Mouse (Mus musculus): ENCODE data around the gene Insyn1. TPM values are rescaled to one million over a fixed set of nuclear protein-coding genes. Genes with fewer than 3 reads are reported as not detected.

The Insyn1 gene
- total and polyA plus RNA-seq, 3 experiments: 13.4 to 26.1 (median 23.6) TPM

DNA sequence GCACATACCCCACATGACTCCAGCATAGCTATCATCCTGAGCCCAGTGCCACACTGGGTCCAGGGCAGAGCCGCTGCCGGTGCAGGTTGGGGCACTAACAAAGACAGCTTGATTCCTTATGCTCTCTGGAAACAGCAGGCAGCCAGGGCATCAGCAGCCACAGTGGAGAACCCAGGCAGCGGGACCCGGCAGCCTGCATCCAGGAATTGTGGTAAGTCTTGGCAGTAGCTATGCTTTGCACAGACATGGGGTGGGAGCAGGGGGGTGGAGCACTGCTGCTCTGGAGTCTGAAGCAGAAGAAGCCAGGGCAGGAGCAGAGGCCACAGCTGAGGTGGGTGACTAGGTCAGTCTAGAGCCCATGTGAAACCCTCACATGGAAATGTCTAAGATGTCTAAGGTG is 43.8 kb downstream of the Insyn1 start:
- no peaks in the 10 kb centered on the region for H3K36me3 ChIP-seq (ENCODE audit: control insufficient read depth, insufficient read depth, low read length)
- H3K9ac ChIP-seq (ENCODE audit: low read depth, low read length): no peak overlapping the region
- no peaks in the 10 kb centered on the region for H3K79me2 ChIP-seq (replicated peaks; ENCODE audit: control insufficient read depth, insufficient read depth, low read length)
- no peak for TF ChIP-seq EP300 (IDR thresholded peaks at IDR 0.05; ENCODE audit: insufficient read depth, low read depth, low read length)
- TF ChIP-seq POLR2A (IDR thresholded peaks at IDR 0.05; ENCODE audit: insufficient read depth, low read depth, low read length): no peak
- TF ChIP-seq CTCF (IDR thresholded peaks at IDR 0.05): no peak
- intact Hi-C loops (cut with DNase I): loop anchor here (5.0 kb wide), 1 partner anchor 995 kb away; no protein-coding TSS in a partner anchor
- WGBS: 70% methylated on average over 4 of the region's 4 CpGs
- no peaks in the 10 kb centered on the region for H3K27me3 ChIP-seq (ENCODE audit: control insufficient read depth, insufficient read depth, low read length)
- no peak for DNase-seq
- no peak overlapping the region for H3K27ac ChIP-seq
- H3K4me3 ChIP-seq: no peak overlapping the region
- H3K4me1 ChIP-seq (ENCODE audit: control insufficient read depth, insufficient read depth, low read length): no peaks in the 10 kb centered on the region

DNA sequence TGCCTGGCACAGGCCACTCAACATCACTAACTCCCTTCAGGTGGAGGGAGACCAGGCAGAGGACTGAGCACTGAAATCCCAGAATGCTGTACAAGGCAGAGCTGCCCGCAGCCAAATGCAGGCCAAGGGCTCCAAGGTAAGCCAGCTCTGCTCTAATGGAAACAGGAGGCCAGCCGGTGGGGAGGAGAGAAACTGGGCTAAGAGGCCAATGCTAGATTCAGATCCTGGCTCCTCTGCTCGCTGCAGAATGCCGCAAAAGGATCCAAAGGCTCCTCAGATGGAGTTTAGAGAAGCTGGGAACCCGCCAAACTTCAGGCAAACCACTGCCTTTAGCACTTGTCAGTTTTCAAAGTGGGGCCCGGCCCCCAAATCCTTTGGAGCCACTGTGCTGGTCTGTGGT is 44.9 kb downstream of the Insyn1 start:
- no peak for DNase-seq
- Histone ChIP-seq H3K36me3 (ENCODE audit: control insufficient read depth, insufficient read depth, low read length) (no peaks in the 10 kb centered on the region), H3K4me3 (no peak overlapping the region), H3K79me2 (replicated peaks; ENCODE audit: control insufficient read depth, insufficient read depth, low read length) (no peaks in the 10 kb centered on the region), H3K27me3 (ENCODE audit: control insufficient read depth, insufficient read depth, low read length) (no peaks in the 10 kb centered on the region), H3K27ac (no peak overlapping the region), H3K4me1 (ENCODE audit: control insufficient read depth, insufficient read depth, low read length) (no peaks in the 10 kb centered on the region), H3K9ac (ENCODE audit: low read depth, low read length) (no peak overlapping the region)
- TF ChIP-seq POLR2A (IDR thresholded peaks at IDR 0.05; ENCODE audit: insufficient read depth, low read depth, low read length): no peak
- no peak for TF ChIP-seq CTCF (IDR thresholded peaks at IDR 0.05)
- intact Hi-C loops (cut with DNase I): loop anchor here (5.0 kb wide), 1 partner anchor 994 kb away; no protein-coding TSS in a partner anchor
- WGBS: 87% methylated on average over 6 of the region's 6 CpGs

DNA sequence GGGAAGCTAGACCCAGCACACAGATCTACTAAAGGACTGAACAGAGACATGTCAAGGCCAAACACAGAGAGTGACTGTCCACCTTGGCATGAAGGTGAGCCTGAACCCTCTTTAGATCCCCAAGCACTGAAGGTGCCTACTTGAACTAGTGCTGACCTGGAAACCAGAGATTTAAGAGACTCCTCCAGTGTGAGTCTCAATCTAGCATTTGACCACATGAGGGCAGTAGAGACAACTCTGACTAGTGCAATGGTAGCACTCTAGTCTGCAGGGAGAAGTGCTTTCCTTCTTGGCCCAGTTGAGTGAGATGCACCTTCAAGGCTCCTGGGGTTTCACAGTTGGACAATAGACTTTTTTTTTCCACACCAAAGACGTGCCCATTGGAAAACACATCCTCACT is 46.4 kb downstream of the Insyn1 start:
- Histone ChIP-seq H3K9ac (ENCODE audit: low read depth, low read length) (no peak overlapping the region), H3K79me2 (replicated peaks; ENCODE audit: control insufficient read depth, insufficient read depth, low read length) (no peaks in the 10 kb centered on the region), H3K36me3 (ENCODE audit: control insufficient read depth, insufficient read depth, low read length) (no peaks in the 10 kb centered on the region), H3K4me3 (no peak overlapping the region), H3K27ac (no peak overlapping the region), H3K4me1 (ENCODE audit: control insufficient read depth, insufficient read depth, low read length) (no peaks in the 10 kb centered on the region), H3K27me3 (ENCODE audit: control insufficient read depth, insufficient read depth, low read length) (no peaks in the 10 kb centered on the region)
- DNase-seq: peak in 1 of 2 experiments; percentile 24
- intact Hi-C loops (cut with DNase I): loop anchor here (2.0 to 5.0 kb wide), 2 partner anchors 204 to 993 kb away; no protein-coding TSS in a partner anchor
- no peak for TF ChIP-seq EP300 (IDR thresholded peaks at IDR 0.05; ENCODE audit: insufficient read depth, low read depth, low read length)
- TF ChIP-seq CTCF (IDR thresholded peaks at IDR 0.05): peak; percentile 87
- WGBS: 36% methylated on average over 1 of the region's 1 CpGs

DNA sequence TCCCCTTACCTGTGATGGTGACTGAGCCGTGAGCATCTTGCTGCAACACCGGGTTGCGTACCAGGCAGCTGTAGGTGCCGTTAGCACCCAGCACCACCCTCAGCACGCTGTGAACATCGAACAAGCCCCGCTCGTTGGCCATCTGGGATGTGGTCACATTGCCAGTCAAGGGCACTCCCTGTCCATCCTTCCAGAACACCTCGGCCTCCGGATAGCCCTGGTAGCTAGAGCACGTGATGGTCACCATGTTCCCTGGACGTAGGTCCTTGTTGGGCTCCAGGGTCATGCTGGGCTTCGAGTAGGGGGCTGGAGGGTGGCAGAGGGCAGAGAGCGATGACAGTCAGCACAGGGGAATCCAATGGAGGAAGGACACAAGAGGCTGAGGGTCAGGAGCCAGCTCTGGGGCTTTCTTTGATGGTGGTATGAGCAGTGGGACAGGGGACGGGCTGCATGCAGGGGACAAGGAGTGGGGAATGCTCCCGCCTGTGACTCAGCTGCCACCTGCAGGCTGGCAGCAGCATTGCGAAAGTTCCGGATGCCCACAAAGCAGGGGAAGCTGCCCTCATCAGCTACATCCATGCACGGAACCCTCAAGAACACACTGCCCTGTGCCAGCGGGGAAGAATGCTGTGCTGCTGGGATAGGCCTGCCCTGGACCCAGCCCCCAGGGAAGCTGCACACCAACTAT is 47.2 kb downstream of the Insyn1 start:
- no peaks in the 10 kb centered on the region for H3K79me2 ChIP-seq (replicated peaks; ENCODE audit: control insufficient read depth, insufficient read depth, low read length)
- H3K4me3 ChIP-seq: no peak overlapping the region
- no peak overlapping the region for H3K9ac ChIP-seq (ENCODE audit: low read depth, low read length)
- WGBS: 83% methylated on average over 20 of the region's 20 CpGs
- H3K27ac ChIP-seq: no peak overlapping the region
- H3K36me3 ChIP-seq (ENCODE audit: control insufficient read depth, insufficient read depth, low read length): no peaks in the 10 kb centered on the region
- TF ChIP-seq POLR2A (IDR thresholded peaks at IDR 0.05; ENCODE audit: insufficient read depth, low read depth, low read length) (no peak), CTCF (IDR thresholded peaks at IDR 0.05) (peak; percentile 62)
- no peaks in the 10 kb centered on the region for H3K4me1 ChIP-seq (ENCODE audit: control insufficient read depth, insufficient read depth, low read length)
- peak in 1 of 2 experiments; percentile 34 for DNase-seq
- intact Hi-C loops (cut with DNase I): loop anchor here (2.0 kb wide), 1 partner anchor 205 kb away; no protein-coding TSS in a partner anchor
- H3K27me3 ChIP-seq (ENCODE audit: control insufficient read depth, insufficient read depth, low read length): no peaks in the 10 kb centered on the region

DNA sequence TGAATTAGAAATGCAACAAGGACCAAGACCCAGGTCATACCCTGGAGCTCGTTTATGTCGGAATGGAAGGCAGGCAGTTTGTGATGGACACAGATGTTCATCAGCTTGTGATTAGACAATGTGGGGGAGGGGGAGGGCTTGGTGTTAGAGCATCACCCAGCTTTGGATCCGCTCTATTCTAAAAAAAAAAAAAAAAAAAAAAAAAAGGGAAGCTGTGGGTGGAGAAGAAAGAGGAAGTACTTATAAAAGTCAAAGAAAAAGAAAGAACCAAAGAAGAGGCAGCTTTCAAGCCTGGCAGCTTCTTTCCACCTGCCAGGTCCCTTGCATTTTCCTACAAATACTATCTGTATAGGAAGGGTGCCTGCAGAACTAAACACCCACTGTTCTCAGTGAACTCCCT is 49.4 kb downstream of the Insyn1 start:
- H3K4me3 ChIP-seq: no peak overlapping the region
- no peak for TF ChIP-seq CTCF (IDR thresholded peaks at IDR 0.05)
- TF ChIP-seq EP300 (IDR thresholded peaks at IDR 0.05; ENCODE audit: insufficient read depth, low read depth, low read length): no peak
- TF ChIP-seq POLR2A (IDR thresholded peaks at IDR 0.05; ENCODE audit: insufficient read depth, low read depth, low read length): no peak
- intact Hi-C loops (cut with DNase I): no loop called here
- H3K9ac ChIP-seq (ENCODE audit: low read depth, low read length): no peak overlapping the region
- no peak overlapping the region for H3K27ac ChIP-seq
- peaks cover 6% of the 10 kb centered on the region for H3K4me1 ChIP-seq (ENCODE audit: control insufficient read depth, insufficient read depth, low read length)
- WGBS: 74% methylated on average over 3 of the region's 3 CpGs
- H3K27me3 ChIP-seq (ENCODE audit: control insufficient read depth, insufficient read depth, low read length): no peaks in the 10 kb centered on the region
- DNase-seq: no peak
- H3K36me3 ChIP-seq (ENCODE audit: control insufficient read depth, insufficient read depth, low read length): no peaks in the 10 kb centered on the region
- no peaks in the 10 kb centered on the region for H3K79me2 ChIP-seq (replicated peaks; ENCODE audit: control insufficient read depth, insufficient read depth, low read length)

DNA sequence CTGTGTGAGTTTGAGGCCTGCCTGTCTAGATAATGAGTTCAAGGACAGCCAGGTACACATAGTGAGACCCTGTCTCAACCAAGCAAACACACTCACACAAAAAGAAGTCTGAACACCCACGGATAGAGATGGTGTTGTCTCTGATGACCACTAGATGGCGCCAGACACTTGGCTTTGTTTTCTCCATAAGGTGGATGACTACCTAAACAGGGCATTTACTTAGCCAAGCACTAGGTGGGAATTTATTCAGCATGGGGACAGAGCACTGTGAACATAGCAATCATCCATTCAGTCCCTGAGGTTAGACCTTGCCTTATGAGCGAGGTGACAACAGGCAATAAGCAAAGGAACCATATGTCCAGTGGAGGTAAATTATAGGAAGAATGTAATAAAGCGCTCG is 51.5 kb downstream of the Insyn1 start:
- 50% methylated on average over 5 of the region's 5 CpGs for WGBS
- Histone ChIP-seq H3K79me2 (replicated peaks; ENCODE audit: control insufficient read depth, insufficient read depth, low read length) (no peaks in the 10 kb centered on the region), H3K27me3 (ENCODE audit: control insufficient read depth, insufficient read depth, low read length) (no peaks in the 10 kb centered on the region), H3K9ac (ENCODE audit: low read depth, low read length) (no peak overlapping the region), H3K4me1 (ENCODE audit: control insufficient read depth, insufficient read depth, low read length) (peaks cover 6% of the 10 kb centered on the region), H3K36me3 (ENCODE audit: control insufficient read depth, insufficient read depth, low read length) (no peaks in the 10 kb centered on the region), H3K4me3 (no peak overlapping the region), H3K27ac (no peak overlapping the region)
- peak; percentile 37 to 51 for DNase-seq
- intact Hi-C loops (cut with DNase I): loop anchor here (1.0 to 5.0 kb wide), 5 partner anchors 21 to 389 kb away; no protein-coding TSS in a partner anchor
- peak; percentile 98 for TF ChIP-seq CTCF (IDR thresholded peaks at IDR 0.05)
- TF ChIP-seq POLR2A (IDR thresholded peaks at IDR 0.05; ENCODE audit: insufficient read depth, low read depth, low read length): no peak
- no peak for TF ChIP-seq EP300 (IDR thresholded peaks at IDR 0.05; ENCODE audit: insufficient read depth, low read depth, low read length)
